Mouse (Mus musculus) hindbrain, embryonic 10.5 days (tissue): ENCODE data around the gene Prdm5. TPM values are rescaled to one million over a fixed set of nuclear protein-coding genes. Genes with fewer than 3 reads are reported as not detected.

Experiments used
- DNase-seq: peaks from one replicate; pipeline ENCODE4 v3.0.0-alpha.2; 2017; ENCODE audit warnings: low spot score
- H3K27ac ChIP-seq: fragments of 300-500 bp; sonication (generic); 2 replicates; pipeline ENCODE4 v1.5.1; 2016; ENCODE audit warnings: mild to moderate bottlenecking, moderate library complexity
- H3K27me3 ChIP-seq: fragments of 300-500 bp; sonication (generic); 2 replicates; pipeline ENCODE4 v1.6.1; 2016; ENCODE audit warnings: mild to moderate bottlenecking; ENCODE audit not compliant: poor library complexity, insufficient read depth, severe bottlenecking
- H3K36me3 ChIP-seq: fragments of 300-500 bp; sonication (generic); 2 replicates; pipeline ENCODE4 v1.6.1; 2016; ENCODE audit warnings: mild to moderate bottlenecking, moderate library complexity
- H3K4me1 ChIP-seq: fragments of 300-500 bp; sonication (generic); replicated peaks from 2 replicates; pipeline ENCODE4 v1.6.1; 2016; ENCODE audit warnings: mild to moderate bottlenecking
- H3K4me3 ChIP-seq: fragments of 300-500 bp; sonication (generic); 2 replicates; pipeline ENCODE4 v1.5.1; 2016; ENCODE audit warnings: mild to moderate bottlenecking, moderate library complexity
- H3K9me3 ChIP-seq: fragments of 300-500 bp; sonication (generic); 2 replicates; pipeline ENCODE4 v1.6.1; 2016; ENCODE audit warnings: mild to moderate bottlenecking, moderate library complexity
- WGBS: fragments of 180-500 bp; shearing (Covaris S2); methylation state at CpG from one replicate; pipeline ENCODE4 v1.1.7; 2016; 5-methylcytosine and 5-hydroxymethylcytosine counted together
- polyA plus RNA-seq: library from polyadenylated mRNA; unstranded; fragments of >200 nt; fragmentation: Nextera tagmentation; extraction: Ambion mirVana; gene quantifications from 2 replicates; pipeline ENCODE4 v1.2.1, GENCODE M21; 2016

Gene Prdm5
- polyA plus RNA-seq, 1 experiment from 2014 or later = 17.3 TPM

- Histone ChIP-seq H3K36me3 (no peaks in the 10 kb centered on the region), H3K9me3 (no peaks in the 10 kb centered on the region), H3K4me3 (peak overlapping the region; percentile 75), H3K27ac (peak overlapping the region; percentile 94), H3K4me1 (peaks cover 24% of the 10 kb centered on the region), H3K27me3 (no peaks in the 10 kb centered on the region)
- no peak for DNase-seq
- WGBS = 87% methylated on average over 4 of the region's 4 CpGs
Observed at GRCm38 (mm10) chr6:65779689-65780233, 973 bp downstream of the Prdm5 start.

GRCm38 (mm10) chr6:65781441-65781840 lies 2.7 kb downstream of the Prdm5 start:
- 88% methylated on average over 7 of the region's 7 CpGs for WGBS
- no peak for DNase-seq
- H3K27me3 ChIP-seq = no peaks in the 10 kb centered on the region

GRCm38 (mm10) chr6:65783670-65784069 lies 4.9 kb downstream of the Prdm5 start:
- H3K9me3 ChIP-seq = no peaks in the 10 kb centered on the region
- no peak overlapping the region for H3K27ac ChIP-seq
- H3K4me3 ChIP-seq = no peak overlapping the region
- WGBS = 93% methylated on average over 1 of the region's 1 CpGs
- DNase-seq = no peak
- H3K4me1 ChIP-seq = peaks cover 17% of the 10 kb centered on the region
- H3K27me3 ChIP-seq = no peaks in the 10 kb centered on the region
- no peaks in the 10 kb centered on the region for H3K36me3 ChIP-seq

More at GRCm38 (mm10) chr6:65781441-65781840, 2.7 kb downstream of the Prdm5 start:
- Histone ChIP-seq H3K36me3 (no peaks in the 10 kb centered on the region), H3K4me3 (no peak overlapping the region), H3K4me1 (peaks cover 24% of the 10 kb centered on the region), H3K9me3 (no peaks in the 10 kb centered on the region), H3K27ac (no peak overlapping the region)

- DNase-seq = no peak
- Histone ChIP-seq H3K9me3 (no peaks in the 10 kb centered on the region), H3K27ac (no peak overlapping the region), H3K27me3 (no peaks in the 10 kb centered on the region), H3K36me3 (peaks cover 23% of the 10 kb centered on the region), H3K4me1 (no peaks in the 10 kb centered on the region), H3K4me3 (no peak overlapping the region)
- WGBS = 74% methylated on average over 2 of the region's 2 CpGs
Observed at GRCm38 (mm10) chr6:65792923-65793322, 14.1 kb downstream of the Prdm5 start.

- Histone ChIP-seq H3K4me3 (no peak overlapping the region), H3K9me3 (no peaks in the 10 kb centered on the region), H3K27me3 (no peaks in the 10 kb centered on the region), H3K4me1 (no peaks in the 10 kb centered on the region), H3K36me3 (peaks cover 35% of the 10 kb centered on the region), H3K27ac (no peak overlapping the region)
- no peak for DNase-seq
- WGBS = 84% methylated on average over 3 of the region's 3 CpGs
Observed at GRCm38 (mm10) chr6:65796552-65796951, 17.8 kb downstream of the Prdm5 start.

- 76% methylated on average over 2 of the region's 2 CpGs for WGBS
- no peak overlapping the region for H3K4me3 ChIP-seq
- DNase-seq = no peak
- peaks cover 37% of the 10 kb centered on the region for H3K36me3 ChIP-seq
- H3K9me3 ChIP-seq = no peaks in the 10 kb centered on the region
- no peak overlapping the region for H3K27ac ChIP-seq
- no peaks in the 10 kb centered on the region for H3K27me3 ChIP-seq
- no peaks in the 10 kb centered on the region for H3K4me1 ChIP-seq
Observed at GRCm38 (mm10) chr6:65797276-65797675, 18.5 kb downstream of the Prdm5 start.

GRCm38 (mm10) chr6:65798390-65798789 lies 19.6 kb downstream of the Prdm5 start:
- Histone ChIP-seq H3K9me3 (no peaks in the 10 kb centered on the region), H3K27ac (no peak overlapping the region), H3K27me3 (no peaks in the 10 kb centered on the region), H3K4me3 (no peak overlapping the region), H3K4me1 (no peaks in the 10 kb centered on the region), H3K36me3 (peaks cover 39% of the 10 kb centered on the region)
- no peak for DNase-seq
- 94% methylated on average over 3 of the region's 3 CpGs for WGBS

GRCm38 (mm10) chr6:65811685-65812084 lies 32.9 kb downstream of the Prdm5 start:
- H3K4me1 ChIP-seq = no peaks in the 10 kb centered on the region
- WGBS = 69% methylated on average over 3 of the region's 3 CpGs
- no peak overlapping the region for H3K27ac ChIP-seq
- H3K27me3 ChIP-seq = no peaks in the 10 kb centered on the region
- no peaks in the 10 kb centered on the region for H3K9me3 ChIP-seq
- H3K4me3 ChIP-seq = no peak overlapping the region
- DNase-seq = no peak
- H3K36me3 ChIP-seq = peaks cover 3% of the 10 kb centered on the region; the same call in 1 of the 2 replicates

- no peak for DNase-seq
- no peaks in the 10 kb centered on the region for H3K27me3 ChIP-seq
- H3K4me3 ChIP-seq = no peak overlapping the region
- no peaks in the 10 kb centered on the region for H3K36me3 ChIP-seq
- H3K4me1 ChIP-seq = no peaks in the 10 kb centered on the region; the same call in 1 of the 2 replicates
- H3K27ac ChIP-seq = 0 out of 2 replicates have a peak overlapping the region, but pooled peaks have one; percentile 12
- no peaks in the 10 kb centered on the region for H3K9me3 ChIP-seq
- WGBS = 78% methylated on average over 4 of the region's 4 CpGs
Observed at GRCm38 (mm10) chr6:65818039-65818747, 39.4 kb downstream of the Prdm5 start.

GRCm38 (mm10) chr6:65828656-65829055 lies 49.9 kb downstream of the Prdm5 start:
- peaks cover 25% of the 10 kb centered on the region for H3K36me3 ChIP-seq
- peaks cover 4% of the 10 kb centered on the region; the same call in 1 of the 2 replicates for H3K4me1 ChIP-seq
- no peak for DNase-seq
- H3K9me3 ChIP-seq = peaks cover 2% of the 10 kb centered on the region; the same call in 1 of the 2 replicates
- H3K27me3 ChIP-seq = no peaks in the 10 kb centered on the region
- WGBS = 69% methylated on average over 1 of the region's 1 CpGs
- no peak overlapping the region for H3K4me3 ChIP-seq
- H3K27ac ChIP-seq = no peak overlapping the region

GRCm38 (mm10) chr6:65831443-65831842 lies 52.7 kb downstream of the Prdm5 start:
- 92% methylated on average over 5 of the region's 5 CpGs for WGBS
- H3K4me3 ChIP-seq = no peak overlapping the region
- no peak for DNase-seq
- H3K4me1 ChIP-seq = peaks cover 4% of the 10 kb centered on the region; the same call in 1 of the 2 replicates
- no peak overlapping the region for H3K27ac ChIP-seq
- no peaks in the 10 kb centered on the region for H3K27me3 ChIP-seq
- H3K9me3 ChIP-seq = peaks cover 8% of the 10 kb centered on the region; the same call in 1 of the 2 replicates
- H3K36me3 ChIP-seq = peaks cover 39% of the 10 kb centered on the region

GRCm38 (mm10) chr6:65834013-65834412 lies 55.2 kb downstream of the Prdm5 start:
- Histone ChIP-seq H3K4me3 (no peak overlapping the region), H3K27me3 (no peaks in the 10 kb centered on the region), H3K9me3 (peaks cover 10% of the 10 kb centered on the region; the same call in 1 of the 2 replicates), H3K27ac (no peak overlapping the region), H3K4me1 (peaks cover 4% of the 10 kb centered on the region; the same call in 1 of the 2 replicates), H3K36me3 (peaks cover 49% of the 10 kb centered on the region)
- no peak for DNase-seq
- 92% methylated on average over 4 of the region's 4 CpGs for WGBS

GRCm38 (mm10) chr6:65842579-65842978 lies 63.8 kb downstream of the Prdm5 start:
- H3K27ac ChIP-seq = no peak overlapping the region
- H3K4me3 ChIP-seq = no peak overlapping the region
- WGBS = 91% methylated on average over 4 of the region's 4 CpGs
- no peaks in the 10 kb centered on the region for H3K4me1 ChIP-seq
- H3K36me3 ChIP-seq = no peaks in the 10 kb centered on the region
- DNase-seq = no peak
- H3K9me3 ChIP-seq = no peaks in the 10 kb centered on the region
- H3K27me3 ChIP-seq = no peaks in the 10 kb centered on the region
